Mouse (Mus musculus) small intestine, adult 2 months (tissue): ENCODE measurements around the gene Foxb1. TPM values are rescaled to one million over a fixed set of nuclear protein-coding genes. Genes with fewer than 3 reads are reported as not detected.

Source experiments
- H3K27ac ChIP-seq: fragments of 200-500 bp; 2 replicates; pipeline ENCODE4 v1.5.1; 2012; ENCODE audit warnings: low read depth, low read length, control low read depth, inconsistent platforms; ENCODE audit not compliant: insufficient read depth
- H3K27me3 ChIP-seq: fragments of 200-500 bp; 2 replicates; pipeline ENCODE4 v1.6.1; 2012; ENCODE audit warnings: mild to moderate bottlenecking, moderate library complexity, low read length, inconsistent platforms; ENCODE audit not compliant: control insufficient read depth, insufficient read depth
- H3K36me3 ChIP-seq: fragments of 200-500 bp; 2 replicates; pipeline ENCODE4 v1.6.1; 2012; ENCODE audit warnings: mild to moderate bottlenecking, low read length, control low read depth, inconsistent platforms; ENCODE audit not compliant: control insufficient read depth, insufficient read depth
- H3K4me1 ChIP-seq: fragments of 200-500 bp; 2 replicates; pipeline ENCODE4 v1.6.1; 2012; ENCODE audit warnings: low read length, inconsistent platforms, mixed read lengths; ENCODE audit not compliant: control insufficient read depth, insufficient read depth, insufficient read length
- H3K4me3 ChIP-seq: fragments of 200-500 bp; 2 replicates; pipeline ENCODE4 v1.5.1; 2012; ENCODE audit warnings: low read depth, mild to moderate bottlenecking, control low read depth, inconsistent platforms, low read length, moderate library complexity
- CTCF ChIP-seq: fragments of 200-500 bp; IDR thresholded peaks from 2 replicates; pipeline ENCODE4 v1.5.1; 2012; ENCODE audit warnings: low read depth, mild to moderate bottlenecking, control low read depth, inconsistent platforms, low read length, moderate library complexity, mixed read lengths; ENCODE audit not compliant: insufficient replicate concordance, insufficient read length; ENCODE audit errors: extremely low read depth
- POLR2A ChIP-seq: fragments of 200-500 bp; IDR thresholded peaks from 2 replicates; pipeline ENCODE4 v1.6.1; 2012; ENCODE audit warnings: low read depth, mild to moderate bottlenecking, control low read depth, inconsistent platforms, low read length, moderate library complexity
- WGBS: fragments of 180-500 bp; shearing (Covaris S2); methylation state at CpG from one replicate; pipeline ENCODE4 v1.1.7; 2018; 5-methylcytosine and 5-hydroxymethylcytosine counted together
- polyA plus RNA-seq: library from polyadenylated mRNA; depleted of rRNA; stranded (reverse); fragments of >200 nt; gene quantifications from 2 replicates; pipeline ENCODE4 v1.2.3, GENCODE M21; 2012

Gene Foxb1
- polyA plus RNA-seq, 1 experiment = not detected

DNA sequence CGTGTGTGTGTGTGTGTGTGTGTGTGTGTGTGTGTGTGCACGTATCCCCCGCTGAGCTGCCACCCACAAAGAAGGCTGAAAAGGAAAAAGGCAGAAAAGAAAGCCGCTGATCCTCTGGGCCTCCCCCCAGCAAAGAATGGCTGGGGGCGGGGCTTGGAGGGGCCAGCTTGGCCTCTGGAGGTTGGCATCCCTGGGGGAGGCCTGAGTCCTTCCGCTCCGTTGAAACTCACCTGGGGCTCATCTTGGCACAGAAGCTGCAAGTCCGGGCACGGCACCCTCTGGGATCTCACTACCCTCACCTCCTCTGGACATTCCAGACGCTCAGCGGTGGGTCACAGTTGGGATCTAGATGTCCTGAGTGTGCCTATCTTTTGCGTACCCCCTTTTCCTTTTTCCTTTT lies 6.7 kb upstream of the Foxb1 start:
- Histone ChIP-seq H3K4me3 (no peak overlapping the region), H3K27me3 (peaks cover 61% of the 10 kb centered on the region), H3K36me3 (no peaks in the 10 kb centered on the region), H3K27ac (no peak overlapping the region), H3K4me1 (no peaks in the 10 kb centered on the region; the same call in 1 of the 2 replicates)
- WGBS = 5% methylated on average over 10 of the region's 12 CpGs
- TF ChIP-seq CTCF = no peak
- TF ChIP-seq POLR2A = no peak

DNA sequence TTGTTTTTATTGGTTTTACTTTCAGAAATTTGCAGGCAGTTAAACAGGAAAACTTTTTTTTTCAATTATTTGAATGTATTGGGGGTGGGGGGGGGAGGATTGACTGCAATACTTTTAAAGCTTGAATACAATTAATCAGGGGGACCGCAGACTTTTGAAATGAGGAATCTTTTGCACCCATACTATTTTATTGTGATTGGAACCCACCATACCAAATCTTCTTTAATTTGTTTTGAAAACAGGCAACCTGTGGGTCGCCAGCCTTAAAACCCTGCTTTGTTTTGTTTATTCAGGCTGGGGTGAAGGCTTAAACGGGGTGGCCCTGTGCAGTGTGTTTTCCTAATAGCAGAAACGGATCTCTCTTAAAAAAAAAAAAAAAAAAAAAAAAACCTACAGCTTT lies 6.2 kb upstream of the Foxb1 start:
- peaks cover 65% of the 10 kb centered on the region for H3K27me3 ChIP-seq
- WGBS = 3% methylated on average over 4 of the region's 4 CpGs
- H3K27ac ChIP-seq = no peak overlapping the region
- H3K36me3 ChIP-seq = no peaks in the 10 kb centered on the region
- TF ChIP-seq POLR2A (no peak), CTCF (no peak)
- no peak overlapping the region for H3K4me3 ChIP-seq
- H3K4me1 ChIP-seq = no peaks in the 10 kb centered on the region; the same call in 1 of the 2 replicates

DNA sequence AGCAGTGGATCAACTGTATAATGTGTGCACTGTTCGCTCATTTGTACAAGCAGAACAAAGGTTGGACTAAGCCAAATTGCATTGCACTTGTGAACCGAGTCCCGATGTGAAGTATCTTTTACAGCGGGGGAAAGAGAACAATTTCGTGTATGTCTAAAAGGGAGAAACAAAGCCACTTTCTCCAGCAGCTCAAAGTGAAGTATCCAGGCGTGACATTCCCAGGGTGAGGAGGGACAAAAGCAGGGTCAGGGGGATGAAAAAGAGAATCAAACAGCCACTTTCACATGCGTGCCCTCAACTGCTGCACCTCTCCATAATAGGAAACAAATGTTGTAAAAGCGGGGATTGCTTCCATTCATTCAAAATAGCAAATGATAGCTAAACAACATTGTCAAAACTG lies 5.6 kb upstream of the Foxb1 start:
- H3K4me3 ChIP-seq = no peak overlapping the region
- H3K4me1 ChIP-seq = no peaks in the 10 kb centered on the region; the same call in 1 of the 2 replicates
- H3K36me3 ChIP-seq = no peaks in the 10 kb centered on the region
- H3K27me3 ChIP-seq = peaks cover 70% of the 10 kb centered on the region
- TF ChIP-seq CTCF (no peak), POLR2A (no peak)
- no peak overlapping the region for H3K27ac ChIP-seq
- WGBS = 6% methylated on average over 8 of the region's 8 CpGs

DNA sequence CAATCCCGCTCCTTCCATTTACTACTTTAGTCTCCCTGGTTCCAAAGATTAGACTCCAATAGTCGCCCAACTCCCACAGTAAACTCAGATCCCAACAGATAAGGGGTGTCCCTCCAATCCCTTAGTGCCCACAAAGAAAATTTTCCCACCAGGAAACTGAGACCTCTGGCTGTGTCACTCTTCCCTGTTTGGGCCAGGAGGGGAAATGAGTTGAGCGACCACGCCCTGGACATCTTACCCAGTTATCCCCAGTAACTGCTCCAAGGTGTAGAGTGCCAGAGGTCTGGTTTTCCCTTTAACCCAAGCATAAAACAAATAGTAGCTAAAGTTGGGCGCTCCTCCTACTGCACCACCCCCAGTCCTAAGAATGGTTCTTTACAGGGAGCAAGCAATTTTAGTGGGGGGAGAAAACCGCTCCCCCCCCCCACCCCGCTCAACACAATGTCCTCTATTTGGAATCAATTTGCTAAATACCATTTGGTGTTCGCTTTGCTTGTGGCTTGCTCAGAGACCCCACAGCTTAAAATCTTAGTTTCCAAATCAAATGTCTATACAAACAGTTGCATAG lies 4.8 kb upstream of the Foxb1 start:
- Histone ChIP-seq H3K36me3 (no peaks in the 10 kb centered on the region), H3K27me3 (peaks cover 73% of the 10 kb centered on the region), H3K4me1 (no peaks in the 10 kb centered on the region; the same call in 1 of the 2 replicates), H3K27ac (no peak overlapping the region), H3K4me3 (no peak overlapping the region)
- WGBS = 8% methylated on average over 8 of the region's 8 CpGs
- TF ChIP-seq POLR2A (no peak), CTCF (no peak)

DNA sequence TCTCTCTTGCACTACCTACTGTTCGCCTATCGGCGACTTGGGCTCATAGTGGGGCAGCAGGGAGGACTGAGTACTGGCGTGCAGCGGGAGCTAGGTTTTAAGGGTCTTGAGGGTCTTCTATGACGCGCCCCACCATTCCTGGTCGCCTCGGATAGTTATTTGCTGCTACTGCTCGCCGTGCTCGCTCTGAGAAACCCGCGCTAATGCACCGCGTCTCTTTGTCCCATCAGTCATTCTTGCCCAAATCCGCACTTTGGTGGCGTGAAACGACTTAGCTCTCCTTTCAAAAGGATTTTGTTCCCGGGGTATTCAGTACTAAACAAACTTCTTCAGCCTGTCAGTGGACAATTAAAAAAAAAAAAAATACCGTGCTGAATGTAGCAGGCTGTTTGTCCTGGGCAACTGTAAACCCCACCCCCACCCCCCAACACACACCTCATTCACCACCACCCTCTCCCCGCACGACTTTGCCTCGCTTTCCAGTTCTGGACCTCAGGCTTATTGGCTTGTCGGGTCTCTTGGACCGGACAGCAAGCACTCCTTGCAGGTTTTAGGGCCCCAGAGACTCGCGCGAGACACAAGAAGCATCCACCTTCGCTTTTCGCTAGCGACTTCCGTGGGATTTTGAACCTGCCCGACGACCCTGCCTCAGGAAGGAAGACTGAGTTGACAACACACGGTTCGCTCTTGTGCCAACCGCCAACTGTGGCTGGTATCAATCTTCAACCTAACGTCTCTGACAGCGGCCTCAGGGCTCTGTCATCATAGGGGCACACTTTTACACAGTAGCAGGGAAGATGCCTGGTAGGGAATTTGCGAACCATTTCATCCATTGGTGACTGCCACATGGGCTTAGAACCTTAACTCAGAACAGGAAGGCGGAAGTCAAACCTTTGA lies 4.1 kb upstream of the Foxb1 start:
- Histone ChIP-seq H3K4me3 (no peak overlapping the region), H3K4me1 (no peaks in the 10 kb centered on the region), H3K27me3 (peaks cover 77% of the 10 kb centered on the region), H3K36me3 (no peaks in the 10 kb centered on the region), H3K27ac (no peak overlapping the region)
- 4% methylated on average over 42 of the region's 42 CpGs for WGBS
- TF ChIP-seq POLR2A = no peak
- TF ChIP-seq CTCF = no peak

DNA sequence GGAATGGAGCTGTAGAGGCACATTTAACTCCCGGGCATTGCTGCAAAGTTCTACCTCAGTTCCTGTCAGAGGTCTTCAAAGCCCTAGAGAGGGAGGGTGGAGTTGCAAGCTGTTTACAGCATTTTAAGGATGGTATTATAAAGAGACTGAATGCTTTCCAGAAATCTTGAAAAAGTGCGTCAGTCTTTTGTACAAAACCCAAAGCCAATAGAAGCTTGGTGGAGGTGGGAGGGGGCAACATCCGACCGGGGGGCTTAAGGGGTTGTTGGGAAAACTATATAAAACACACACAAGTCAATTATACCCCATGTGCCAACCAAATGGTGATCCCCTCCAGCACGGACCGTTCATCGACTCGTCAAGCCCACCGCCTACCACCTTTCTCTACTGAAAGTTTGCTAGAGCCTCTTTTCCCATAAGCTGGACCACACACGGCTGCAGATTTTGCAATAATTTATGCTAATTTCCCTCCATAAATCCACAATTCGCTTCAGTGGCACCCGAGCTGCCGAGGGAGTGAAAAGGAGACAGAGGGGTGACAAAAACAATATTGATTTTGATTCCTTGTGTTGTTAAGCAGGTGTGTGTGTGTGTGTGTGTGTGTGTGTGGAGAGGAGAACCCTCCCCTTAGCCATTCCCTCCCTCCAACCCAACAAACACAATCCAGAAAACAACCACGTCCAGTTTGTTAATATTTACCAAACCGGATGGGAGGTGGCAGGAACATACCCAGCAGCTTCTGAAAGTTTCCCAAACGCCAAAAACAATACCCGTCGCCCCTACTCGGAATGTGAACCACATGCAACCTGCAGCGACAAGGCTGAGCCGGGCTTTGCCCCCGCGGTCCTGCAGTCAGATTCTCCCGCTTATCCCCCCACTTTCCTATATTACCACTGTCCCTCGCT lies 3.2 kb upstream of the Foxb1 start:
- peaks cover 79% of the 10 kb centered on the region for H3K27me3 ChIP-seq
- H3K27ac ChIP-seq = no peak overlapping the region
- no peak overlapping the region for H3K4me3 ChIP-seq
- TF ChIP-seq CTCF (no peak), POLR2A (no peak)
- no peaks in the 10 kb centered on the region for H3K36me3 ChIP-seq
- H3K4me1 ChIP-seq = no peaks in the 10 kb centered on the region
- WGBS = 5% methylated on average over 25 of the region's 25 CpGs

DNA sequence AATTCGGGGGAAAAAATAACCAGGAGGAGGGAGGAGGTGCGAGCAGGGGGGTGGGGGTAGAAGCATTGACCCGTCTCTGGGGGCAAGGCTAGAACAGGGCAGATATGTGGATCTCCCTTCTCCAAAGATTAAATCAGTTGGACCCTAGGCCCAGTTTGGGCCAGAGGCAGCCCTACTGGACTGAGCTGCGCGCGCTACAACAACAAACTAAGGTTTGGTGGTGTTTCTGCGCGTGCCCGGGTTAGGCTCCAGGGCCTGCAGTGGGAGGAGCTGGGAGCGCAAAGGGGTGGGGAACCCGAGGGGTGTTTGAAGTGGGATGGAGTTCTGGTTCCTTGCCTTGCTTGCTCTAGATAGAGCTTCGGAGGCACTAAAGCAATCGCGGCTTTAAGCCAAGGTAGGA lies 2.0 kb upstream of the Foxb1 start:
- H3K4me1 ChIP-seq = no peaks in the 10 kb centered on the region
- H3K27ac ChIP-seq = no peak overlapping the region
- TF ChIP-seq POLR2A = no peak
- 3% methylated on average over 14 of the region's 14 CpGs for WGBS
- no peaks in the 10 kb centered on the region for H3K36me3 ChIP-seq
- H3K4me3 ChIP-seq = no peak overlapping the region
- H3K27me3 ChIP-seq = peaks cover 79% of the 10 kb centered on the region
